In genomic region chr2:79883210-79883609, GRCm38 (mm10) we compare ENCODE assay signal across 13 mouse cellular contexts.
"Had no signal": no experiment of that assay in that cellular context is flagged by ENCODE, and none has a peak within 500 bp of the region (broad histone marks: within the 10 kb centered on the region; RNA-seq: fewer than 3 reads in every experiment).

No protein-coding gene starts in this region.

- H3K4me3 ChIP-seq: kidney, embryonic 15.5 days; limb, embryonic 13.5 days; neural tube, embryonic 13.5 days had no signal

- H3K9ac ChIP-seq: kidney, embryonic 15.5 days; limb, embryonic 13.5 days; liver, embryonic 14.5 days; neural tube, embryonic 13.5 days had no signal

- H3K27me3 ChIP-seq: kidney, embryonic 15.5 days; limb, embryonic 13.5 days; neural tube, embryonic 13.5 days had no signal

- H3K4me1 ChIP-seq: kidney, embryonic 15.5 days; limb, embryonic 13.5 days; neural tube, embryonic 13.5 days had no signal

- H3K4me2 ChIP-seq: kidney, embryonic 15.5 days; limb, embryonic 13.5 days; neural tube, embryonic 13.5 days had no signal

- H3K9me3 ChIP-seq: kidney, embryonic 15.5 days; limb, embryonic 13.5 days; neural tube, embryonic 13.5 days had no signal

- H3K27ac ChIP-seq: kidney, embryonic 15.5 days; limb, embryonic 13.5 days; liver, embryonic 14.5 days; neural tube, embryonic 13.5 days had no signal

- DNase-seq: kidney, adult 2 months; kidney, postnatal 14 days; lung, adult 18-20 months; lung, postnatal 36 days; retina, postnatal 1 day; right cerebral cortex, postnatal 4 days; spleen, adult 18-20 months; thymus, adult 2 months; thymus, postnatal 25 days had no signal

- H3K36me3 ChIP-seq: kidney, embryonic 15.5 days; limb, embryonic 13.5 days; neural tube, embryonic 13.5 days had no signal
